Mouse (Mus musculus) intestine, embryonic 16.5 days (tissue): ENCODE measurements around the gene Eps8l3. TPM values are rescaled to one million over a fixed set of nuclear protein-coding genes. Genes with fewer than 3 reads are reported as not detected.
A peak's percentile ranks its signal among the peaks of the same experiment; 100 is the strongest.

ENCODE experiments used
- ATAC-seq: fragments of 200-750 bp; cut with Nextera tagmentation; 2 replicates; pipeline ENCODE4 v1.8.0; 2017; ENCODE audit warnings: moderate TSS enrichment, moderate library complexity
- H3K27ac ChIP-seq: fragments of 300-500 bp; sonication (generic); 2 replicates; pipeline ENCODE4 v1.5.1; 2014; ENCODE audit warnings: mild to moderate bottlenecking, low read length
- H3K27me3 ChIP-seq: fragments of 300-500 bp; sonication (generic); replicated peaks from 2 replicates; pipeline ENCODE4 v1.6.1; 2014; ENCODE audit warnings: low read length, control low read depth, mixed read lengths; ENCODE audit not compliant: control insufficient read depth, insufficient read depth
- H3K36me3 ChIP-seq: fragments of 300-500 bp; sonication (generic); 2 replicates; pipeline ENCODE4 v1.6.1; 2014; ENCODE audit warnings: low read length, control low read depth; ENCODE audit not compliant: control insufficient read depth, insufficient read depth
- H3K4me1 ChIP-seq: fragments of 300-500 bp; sonication (generic); 2 replicates; pipeline ENCODE4 v1.6.1; 2014; ENCODE audit warnings: low read length, control low read depth, mixed read lengths; ENCODE audit not compliant: control insufficient read depth, insufficient read depth
- H3K4me2 ChIP-seq: fragments of 300-500 bp; sonication (generic); 2 replicates; pipeline ENCODE4 v1.6.1; 2014; ENCODE audit warnings: low read depth, low read length, control low read depth
- H3K4me3 ChIP-seq: fragments of 300-500 bp; sonication (generic); 2 replicates; pipeline ENCODE4 v1.5.1; 2014; ENCODE audit warnings: mild to moderate bottlenecking, low read length
- H3K9ac ChIP-seq: fragments of 300-500 bp; sonication (generic); 2 replicates; pipeline ENCODE4 v1.6.1; 2014; ENCODE audit warnings: low read depth, low read length
- H3K9me3 ChIP-seq: fragments of 300-500 bp; sonication (generic); 2 replicates; pipeline ENCODE4 v1.6.1; 2016; ENCODE audit warnings: low read length, control low read depth; ENCODE audit not compliant: control insufficient read depth
- WGBS: fragments of 180-500 bp; shearing (Covaris S2); extraction: QIAGEN DNeasy Blood & Tissue Kit; methylation state at CpG from one replicate; pipeline ENCODE4 v1.1.7; 2014; 5-methylcytosine and 5-hydroxymethylcytosine counted together
- polyA plus RNA-seq: library from polyadenylated mRNA; unstranded; fragments of >200 nt; fragmentation: Nextera tagmentation; extraction: Ambion mirVana; gene quantifications from 2 replicates; pipeline ENCODE4 v1.2.1, GENCODE M21; 2015

The Eps8l3 gene
- polyA plus RNA-seq, 1 experiment from 2014 or later, result 274 TPM

GRCm38 (mm10) chr3:107835301-107835700, 41.7 kb upstream of the Eps8l3 start:
- Histone ChIP-seq H3K4me3 (no peak overlapping the region), H3K9me3 (no peaks in the 10 kb centered on the region), H3K9ac (no peak overlapping the region), H3K36me3 (no peaks in the 10 kb centered on the region), H3K4me2 (no peak overlapping the region), H3K27ac (no peak overlapping the region), H3K4me1 (no peaks in the 10 kb centered on the region), H3K27me3 (no peaks in the 10 kb centered on the region)
- ATAC-seq, result no peak
- WGBS, result 91% methylated on average over 5 of the region's 5 CpGs

- no peak overlapping the region for H3K9ac ChIP-seq
- H3K4me3 ChIP-seq, result no peak overlapping the region
- H3K36me3 ChIP-seq, result no peaks in the 10 kb centered on the region
- H3K4me1 ChIP-seq, result no peaks in the 10 kb centered on the region
- no peaks in the 10 kb centered on the region for H3K27me3 ChIP-seq
- no peaks in the 10 kb centered on the region for H3K9me3 ChIP-seq
- 91% methylated on average over 5 of the region's 5 CpGs for WGBS
- H3K4me2 ChIP-seq, result no peak overlapping the region
- ATAC-seq, result no peak
- no peak overlapping the region for H3K27ac ChIP-seq
Measured at GRCm38 (mm10) chr3:107839855-107840254, 37.2 kb upstream of the Eps8l3 start.

GRCm38 (mm10) chr3:107840855-107841254, 36.2 kb upstream of the Eps8l3 start:
- H3K4me3 ChIP-seq, result no peak overlapping the region
- no peak overlapping the region for H3K27ac ChIP-seq
- WGBS, result 88% methylated on average over 7 of the region's 7 CpGs
- no peak overlapping the region for H3K9ac ChIP-seq
- H3K4me2 ChIP-seq, result no peak overlapping the region
- no peak for ATAC-seq
- H3K36me3 ChIP-seq, result no peaks in the 10 kb centered on the region
- H3K27me3 ChIP-seq, result no peaks in the 10 kb centered on the region
- H3K9me3 ChIP-seq, result no peaks in the 10 kb centered on the region
- H3K4me1 ChIP-seq, result no peaks in the 10 kb centered on the region

GRCm38 (mm10) chr3:107841370-107841769, 35.7 kb upstream of the Eps8l3 start:
- no peaks in the 10 kb centered on the region for H3K27me3 ChIP-seq
- no peaks in the 10 kb centered on the region for H3K36me3 ChIP-seq
- ATAC-seq, result no peak

GRCm38 (mm10) chr3:107843406-107843805, 33.6 kb upstream of the Eps8l3 start:
- H3K4me3 ChIP-seq, result no peak overlapping the region
- no peak for ATAC-seq
- no peaks in the 10 kb centered on the region for H3K9me3 ChIP-seq
- no peak overlapping the region for H3K27ac ChIP-seq
- H3K36me3 ChIP-seq, result no peaks in the 10 kb centered on the region
- H3K4me2 ChIP-seq, result no peak overlapping the region
- no peaks in the 10 kb centered on the region for H3K27me3 ChIP-seq
- WGBS, result 93% methylated on average over 3 of the region's 3 CpGs
- no peak overlapping the region for H3K9ac ChIP-seq
- no peaks in the 10 kb centered on the region for H3K4me1 ChIP-seq

More at GRCm38 (mm10) chr3:107841370-107841769, 35.7 kb upstream of the Eps8l3 start:
- no peak overlapping the region for H3K4me2 ChIP-seq
- H3K4me3 ChIP-seq, result no peak overlapping the region
- WGBS, result 74% methylated on average over 7 of the region's 7 CpGs
- H3K27ac ChIP-seq, result no peak overlapping the region
- no peaks in the 10 kb centered on the region for H3K9me3 ChIP-seq
- H3K9ac ChIP-seq, result no peak overlapping the region
- H3K4me1 ChIP-seq, result no peaks in the 10 kb centered on the region

GRCm38 (mm10) chr3:107844001-107844400, 33.0 kb upstream of the Eps8l3 start:
- Histone ChIP-seq H3K36me3 (no peaks in the 10 kb centered on the region), H3K9ac (no peak overlapping the region), H3K4me2 (no peak overlapping the region), H3K27me3 (no peaks in the 10 kb centered on the region), H3K4me3 (no peak overlapping the region), H3K27ac (no peak overlapping the region), H3K4me1 (no peaks in the 10 kb centered on the region), H3K9me3 (no peaks in the 10 kb centered on the region)
- no peak for ATAC-seq
- 73% methylated on average over 3 of the region's 3 CpGs for WGBS

GRCm38 (mm10) chr3:107844499-107844898, 32.5 kb upstream of the Eps8l3 start:
- WGBS, result 73% methylated on average over 2 of the region's 2 CpGs
- no peak overlapping the region for H3K27ac ChIP-seq
- no peaks in the 10 kb centered on the region for H3K27me3 ChIP-seq
- no peaks in the 10 kb centered on the region for H3K36me3 ChIP-seq
- no peaks in the 10 kb centered on the region for H3K9me3 ChIP-seq
- ATAC-seq, result no peak
- no peak overlapping the region for H3K4me2 ChIP-seq
- H3K4me3 ChIP-seq, result no peak overlapping the region
- no peak overlapping the region for H3K9ac ChIP-seq
- H3K4me1 ChIP-seq, result no peaks in the 10 kb centered on the region

GRCm38 (mm10) chr3:107846175-107846574, 30.9 kb upstream of the Eps8l3 start:
- Histone ChIP-seq H3K4me1 (peaks cover 12% of the 10 kb centered on the region), H3K4me3 (no peak overlapping the region), H3K4me2 (no peak overlapping the region), H3K9ac (no peak overlapping the region), H3K9me3 (no peaks in the 10 kb centered on the region), H3K27me3 (no peaks in the 10 kb centered on the region), H3K27ac (no peak overlapping the region), H3K36me3 (no peaks in the 10 kb centered on the region)
- ATAC-seq, result no peak
- 84% methylated on average over 1 of the region's 1 CpGs for WGBS

- H3K9ac ChIP-seq, result no peak overlapping the region
- WGBS, result 53% methylated on average over 3 of the region's 3 CpGs
- peaks cover 12% of the 10 kb centered on the region for H3K4me1 ChIP-seq
- no peaks in the 10 kb centered on the region for H3K27me3 ChIP-seq
- no peaks in the 10 kb centered on the region for H3K36me3 ChIP-seq
- no peak overlapping the region for H3K4me3 ChIP-seq
- H3K9me3 ChIP-seq, result no peaks in the 10 kb centered on the region
- H3K4me2 ChIP-seq, result no peak overlapping the region
- ATAC-seq, result no peak
- H3K27ac ChIP-seq, result no peak overlapping the region
Measured at GRCm38 (mm10) chr3:107846835-107847234, 30.2 kb upstream of the Eps8l3 start.

- H3K36me3 ChIP-seq, result no peaks in the 10 kb centered on the region
- H3K27ac ChIP-seq, result no peak overlapping the region
- H3K4me2 ChIP-seq, result no peak overlapping the region
- WGBS, result 45% methylated on average over 4 of the region's 4 CpGs
- no peak overlapping the region for H3K9ac ChIP-seq
- no peak overlapping the region for H3K4me3 ChIP-seq
- no peaks in the 10 kb centered on the region for H3K9me3 ChIP-seq
- H3K4me1 ChIP-seq, result peaks cover 12% of the 10 kb centered on the region
- peak; percentile 39 for ATAC-seq
- H3K27me3 ChIP-seq, result no peaks in the 10 kb centered on the region
Measured at GRCm38 (mm10) chr3:107848126-107848525, 28.9 kb upstream of the Eps8l3 start.
